Mouse (Mus musculus): ENCODE data around the gene Fam216a. TPM values are rescaled to one million over a fixed set of nuclear protein-coding genes. Genes with fewer than 3 reads are reported as not detected.
A peak's percentile ranks its signal among the peaks of the same experiment; 100 is the strongest.

Gene Fam216a
- polyA plus RNA-seq, 1 experiment from 2014 or later, result 61.0 TPM

- H3K27me3 ChIP-seq (ENCODE audit: insufficient read depth, low read length), result no peaks in the 10 kb centered on the region
- H3K4me2 ChIP-seq (ENCODE audit: low read length), result no peak overlapping the region
- DNase-seq (ENCODE audit: low spot score), result no peak
- 84% methylated on average over 4 of the region's 4 CpGs for WGBS
- no peak for TF ChIP-seq CTCF (IDR thresholded peaks at IDR 0.05; ENCODE audit: low read depth)
- H3K9ac ChIP-seq (ENCODE audit: low read depth, low read length), result no peak overlapping the region
- no peak overlapping the region for H3K4me3 ChIP-seq (replicated peaks; ENCODE audit: low read depth, low read length)
- ATAC-seq (replicated peaks; ENCODE audit: low FRiP score, low read depth), result no peak
- H3K27ac ChIP-seq, result no peak overlapping the region
- 0 out of 2 replicates have a peak, but pooled peaks cover 9% of the 10 kb centered on the region for H3K36me3 ChIP-seq (ENCODE audit: insufficient read depth, low read length)
- no peaks in the 10 kb centered on the region for H3K9me3 ChIP-seq (replicated peaks; ENCODE audit: low read length)
- H3K4me1 ChIP-seq (replicated peaks; ENCODE audit: insufficient read depth, low read length), result no peaks in the 10 kb centered on the region
Measured at GRCm38 (mm10) chr5:122330269-122330668, 41.9 kb downstream of the Fam216a start.

- WGBS, result 75% methylated on average over 3 of the region's 3 CpGs
- DNase-seq (ENCODE audit: low spot score) (no peak), ATAC-seq (replicated peaks; ENCODE audit: low FRiP score, low read depth) (no peak)
- TF ChIP-seq CTCF (IDR thresholded peaks at IDR 0.05; ENCODE audit: low read depth), result no peak
- no peak overlapping the region for H3K9ac ChIP-seq (ENCODE audit: low read depth, low read length)
- H3K4me1 ChIP-seq (replicated peaks; ENCODE audit: insufficient read depth, low read length), result no peaks in the 10 kb centered on the region
- H3K9me3 ChIP-seq (replicated peaks; ENCODE audit: low read length), result no peaks in the 10 kb centered on the region
- no peak overlapping the region for H3K4me3 ChIP-seq (replicated peaks; ENCODE audit: low read depth, low read length)
- no peak overlapping the region for H3K27ac ChIP-seq
- H3K27me3 ChIP-seq (ENCODE audit: insufficient read depth, low read length), result no peaks in the 10 kb centered on the region
- H3K4me2 ChIP-seq (ENCODE audit: low read length), result no peak overlapping the region
- peaks cover 16% of the 10 kb centered on the region; the same call in 1 of the 2 replicates for H3K36me3 ChIP-seq (ENCODE audit: insufficient read depth, low read length)
Measured at GRCm38 (mm10) chr5:122327283-122327682, 44.9 kb downstream of the Fam216a start.

GRCm38 (mm10) chr5:122325477-122325876 lies 46.7 kb downstream of the Fam216a start:
- DNase-seq (ENCODE audit: low spot score) (no peak), ATAC-seq (replicated peaks; ENCODE audit: low FRiP score, low read depth) (no peak)
- H3K36me3 ChIP-seq (ENCODE audit: insufficient read depth, low read length), result peaks cover 29% of the 10 kb centered on the region; the same call in 1 of the 2 replicates
- 89% methylated on average over 8 of the region's 8 CpGs for WGBS
- H3K9ac ChIP-seq (ENCODE audit: low read depth, low read length), result no peak overlapping the region
- H3K27ac ChIP-seq, result no peak overlapping the region
- no peak overlapping the region for H3K4me3 ChIP-seq (replicated peaks; ENCODE audit: low read depth, low read length)
- no peaks in the 10 kb centered on the region for H3K27me3 ChIP-seq (ENCODE audit: insufficient read depth, low read length)
- no peak for TF ChIP-seq CTCF (IDR thresholded peaks at IDR 0.05; ENCODE audit: low read depth)
- no peaks in the 10 kb centered on the region for H3K9me3 ChIP-seq (replicated peaks; ENCODE audit: low read length)
- no peaks in the 10 kb centered on the region for H3K4me1 ChIP-seq (replicated peaks; ENCODE audit: insufficient read depth, low read length)
- H3K4me2 ChIP-seq (ENCODE audit: low read length), result no peak overlapping the region

GRCm38 (mm10) chr5:122324608-122325431 lies 47.3 kb downstream of the Fam216a start:
- Histone ChIP-seq H3K4me1 (replicated peaks; ENCODE audit: insufficient read depth, low read length) (no peaks in the 10 kb centered on the region), H3K9me3 (replicated peaks; ENCODE audit: low read length) (no peaks in the 10 kb centered on the region), H3K9ac (ENCODE audit: low read depth, low read length) (no peak overlapping the region), H3K36me3 (ENCODE audit: insufficient read depth, low read length) (peaks cover 34% of the 10 kb centered on the region; the same call in 1 of the 2 replicates), H3K27ac (no peak overlapping the region), H3K4me3 (replicated peaks; ENCODE audit: low read depth, low read length) (no peak overlapping the region), H3K27me3 (ENCODE audit: insufficient read depth, low read length) (no peaks in the 10 kb centered on the region), H3K4me2 (ENCODE audit: low read length) (no peak overlapping the region)
- no peak for TF ChIP-seq CTCF (IDR thresholded peaks at IDR 0.05; ENCODE audit: low read depth)
- WGBS, result 86% methylated on average over 23 of the region's 23 CpGs
- ATAC-seq (replicated peaks; ENCODE audit: low FRiP score, low read depth) (no peak), DNase-seq (ENCODE audit: low spot score) (no peak)

- Histone ChIP-seq H3K36me3 (ENCODE audit: insufficient read depth, low read length) (peaks cover 34% of the 10 kb centered on the region; the same call in 1 of the 2 replicates), H3K4me1 (replicated peaks; ENCODE audit: insufficient read depth, low read length) (no peaks in the 10 kb centered on the region), H3K4me3 (replicated peaks; ENCODE audit: low read depth, low read length) (no peak overlapping the region), H3K9me3 (replicated peaks; ENCODE audit: low read length) (no peaks in the 10 kb centered on the region), H3K9ac (ENCODE audit: low read depth, low read length) (no peak overlapping the region), H3K4me2 (ENCODE audit: low read length) (no peak overlapping the region), H3K27me3 (ENCODE audit: insufficient read depth, low read length) (no peaks in the 10 kb centered on the region), H3K27ac (no peak overlapping the region)
- WGBS, result 72% methylated on average over 8 of the region's 8 CpGs
- no peak for ATAC-seq (replicated peaks; ENCODE audit: low FRiP score, low read depth)
- DNase-seq (ENCODE audit: low spot score), result no peak
- TF ChIP-seq CTCF (IDR thresholded peaks at IDR 0.05; ENCODE audit: low read depth), result no peak
Measured at GRCm38 (mm10) chr5:122323523-122323922, 48.6 kb downstream of the Fam216a start.

- Histone ChIP-seq H3K4me1 (replicated peaks; ENCODE audit: insufficient read depth, low read length) (peaks cover 5% of the 10 kb centered on the region; the same call in 1 of the 2 replicates), H3K27ac (peak overlapping the region; percentile 60; the same call in 1 of the 2 replicates), H3K9ac (ENCODE audit: low read depth, low read length) (0 out of 2 replicates have a peak overlapping the region, but pooled peaks have one; percentile 5), H3K4me3 (replicated peaks; ENCODE audit: low read depth, low read length) (no peak overlapping the region), H3K27me3 (ENCODE audit: insufficient read depth, low read length) (no peaks in the 10 kb centered on the region), H3K4me2 (ENCODE audit: low read length) (no peak overlapping the region), H3K9me3 (replicated peaks; ENCODE audit: low read length) (no peaks in the 10 kb centered on the region), H3K36me3 (ENCODE audit: insufficient read depth, low read length) (peaks cover 37% of the 10 kb centered on the region; the same call in 1 of the 2 replicates)
- WGBS, result 40% methylated on average over 12 of the region's 12 CpGs
- TF ChIP-seq CTCF (IDR thresholded peaks at IDR 0.05; ENCODE audit: low read depth), result no peak
- ATAC-seq (replicated peaks; ENCODE audit: low FRiP score, low read depth) (no peak), DNase-seq (ENCODE audit: low spot score) (peak; percentile 46)
Measured at GRCm38 (mm10) chr5:122320205-122320781, 51.9 kb downstream of the Fam216a start.
